Mouse (Mus musculus) WW6 (cell line): ENCODE data around the gene Hspb3.

Source experiments
- DNase-seq: peaks from one replicate; pipeline ENCODE4 v3.0.0-alpha.2; 2013; ENCODE audit warnings: low read depth, low spot score

Hspb3 gene

GRCm38 (mm10) chr13:113663151-113663779 is at the start of gene Hspb3:
Gene Hspb3, minus strand, starts transcription at chr13:113663676.
- no peak for DNase-seq

DNA sequence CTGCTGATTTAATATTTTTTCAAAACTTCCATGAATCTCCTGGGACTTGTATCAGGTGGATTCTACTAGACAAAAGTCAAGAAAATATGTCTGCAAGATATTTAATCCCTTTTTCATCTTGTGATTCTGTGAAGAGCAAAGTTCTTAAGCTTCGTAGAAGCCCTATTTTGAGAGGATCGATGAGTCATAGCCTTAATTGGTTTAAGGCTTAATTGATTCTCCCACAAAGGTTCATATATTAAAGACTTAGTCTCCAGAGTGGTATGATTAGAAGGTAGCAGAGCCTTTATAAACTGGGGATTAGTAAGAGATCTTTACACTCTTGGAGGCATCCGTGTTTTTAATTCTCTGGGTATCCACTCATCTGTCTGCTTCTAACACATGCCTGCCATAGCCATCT is 49.7 kb upstream of the Hspb3 start:
- DNase-seq = no peak

GRCm38 (mm10) chr13:113706183-113706582 is 42.7 kb upstream of the Hspb3 start:
- DNase-seq = no peak

- DNase-seq = no peak
Observed at GRCm38 (mm10) chr13:113701185-113701584, 37.7 kb upstream of the Hspb3 start.

DNA sequence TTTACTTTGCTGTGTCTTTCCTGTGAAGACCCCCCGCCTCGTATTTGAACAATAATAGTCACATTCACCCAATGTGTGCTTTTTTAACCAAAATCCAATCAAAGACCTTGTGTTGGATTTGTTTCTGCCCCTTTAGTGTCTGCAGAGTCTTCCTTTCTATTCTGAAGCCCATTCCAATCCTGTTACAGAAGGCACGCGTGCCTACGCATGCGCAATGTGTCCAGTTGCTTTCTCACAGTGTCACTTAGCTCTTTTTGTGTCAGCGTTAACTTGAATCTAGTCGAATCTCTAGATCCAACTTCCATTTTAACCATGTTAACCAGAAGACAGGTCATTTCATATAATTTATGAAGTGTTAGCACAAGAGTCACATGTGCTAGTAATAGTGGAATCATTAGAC is 36.5 kb upstream of the Hspb3 start:
- no peak for DNase-seq

DNA sequence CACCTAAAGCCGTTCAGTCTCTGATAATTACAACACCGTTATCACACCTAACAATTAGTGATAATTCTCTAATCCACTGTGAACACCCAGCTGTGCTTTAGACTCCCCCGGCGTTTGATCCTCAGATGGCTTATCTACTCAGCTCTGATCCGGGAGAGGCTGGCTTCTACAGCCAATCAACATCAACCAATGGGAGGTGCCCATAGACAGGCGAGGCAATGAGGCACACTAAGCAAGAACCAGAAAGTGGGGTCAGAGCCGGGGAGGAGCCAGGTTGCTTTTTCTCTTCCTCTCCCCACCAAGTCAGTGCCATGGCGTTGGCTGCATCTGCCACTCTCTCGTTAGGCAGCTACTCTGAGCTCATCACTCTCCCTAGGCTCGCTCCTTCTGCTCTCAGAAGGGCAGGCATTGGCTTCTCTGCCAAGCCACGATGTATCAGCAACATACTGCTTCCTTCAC is 36.0 kb upstream of the Hspb3 start:
- no peak for DNase-seq

- DNase-seq = no peak
Observed at GRCm38 (mm10) chr13:113696838-113697321, 33.4 kb upstream of the Hspb3 start.

- peak; percentile 24 for DNase-seq
Observed at GRCm38 (mm10) chr13:113693383-113693782, 29.9 kb upstream of the Hspb3 start.

- no peak for DNase-seq
Observed at GRCm38 (mm10) chr13:113691644-113692043, 28.2 kb upstream of the Hspb3 start.

GRCm38 (mm10) chr13:113689883-113690282 is 26.4 kb upstream of the Hspb3 start:
- no peak for DNase-seq

DNA sequence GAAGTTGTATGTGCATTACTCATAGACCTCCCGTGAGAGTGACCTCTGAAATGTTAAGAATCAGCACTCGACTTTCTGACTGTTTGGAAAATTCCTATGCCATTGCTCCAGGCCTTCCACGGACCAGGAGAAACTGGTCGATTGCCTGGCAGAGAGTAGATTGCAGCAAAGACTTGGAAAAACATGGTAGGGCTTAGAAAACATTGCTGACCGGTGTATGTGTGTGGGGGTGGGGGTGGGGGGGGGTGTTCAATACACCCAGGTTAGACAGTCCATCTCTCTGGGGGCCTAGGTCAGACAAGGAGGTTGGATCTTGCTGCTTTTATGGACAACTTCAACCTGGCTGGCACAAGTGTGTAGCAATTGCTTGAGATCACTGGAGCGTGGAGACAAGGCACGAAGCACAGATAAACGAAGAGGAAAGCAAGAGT is 23.2 kb upstream of the Hspb3 start:
- DNase-seq = no peak

GRCm38 (mm10) chr13:113682821-113683220 is 19.3 kb upstream of the Hspb3 start:
- no peak for DNase-seq

DNA sequence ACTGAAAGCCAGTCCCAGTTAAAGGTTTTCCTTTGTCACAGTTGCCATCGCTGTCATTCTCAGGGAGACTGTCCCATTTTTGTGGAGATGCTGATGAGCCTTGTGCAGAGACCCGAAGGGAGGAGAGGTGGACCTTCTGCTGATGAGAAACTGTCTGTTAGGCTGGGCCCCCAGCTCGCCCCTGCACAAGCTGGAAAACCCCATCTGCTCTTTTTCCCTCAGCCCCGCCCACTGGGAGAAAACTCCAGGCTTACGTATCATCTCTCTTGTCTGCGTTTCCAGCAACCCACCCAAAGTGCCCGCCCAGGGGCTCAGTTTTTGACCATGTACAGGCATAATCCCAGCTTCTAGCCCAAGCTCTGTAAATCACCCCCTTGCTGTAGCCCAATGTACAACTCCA is 17.2 kb upstream of the Hspb3 start:
- DNase-seq = no peak

- DNase-seq = peak; percentile 33
Observed at GRCm38 (mm10) chr13:113669459-113670077, 6.1 kb upstream of the Hspb3 start.

DNA sequence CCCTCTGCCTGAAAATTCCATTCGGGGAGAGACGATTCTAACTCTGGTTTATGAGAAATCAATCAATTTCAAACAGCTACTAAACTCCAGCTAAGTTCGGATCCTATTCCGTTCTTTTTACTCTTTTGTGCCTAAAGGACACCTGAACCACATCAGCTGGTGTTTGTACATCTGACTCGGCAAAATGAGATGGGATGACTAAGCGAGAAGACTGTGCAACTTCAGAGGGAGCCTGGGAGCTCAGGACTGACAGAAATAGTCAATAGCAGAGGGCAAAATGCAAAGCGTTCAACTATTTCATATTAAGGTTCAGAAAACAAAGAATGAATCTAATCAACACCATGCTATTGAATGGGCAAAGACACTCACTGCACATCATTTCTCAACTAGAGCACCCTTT is 407 bp upstream of the Hspb3 start:
- no peak for DNase-seq

- no peak for DNase-seq
Observed at GRCm38 (mm10) chr13:113661826-113662271, 1.6 kb downstream of the Hspb3 start.

GRCm38 (mm10) chr13:113660576-113661310 is 2.7 kb downstream of the Hspb3 start:
- no peak for DNase-seq

GRCm38 (mm10) chr13:113657204-113657603 is 6.3 kb downstream of the Hspb3 start:
- no peak for DNase-seq

DNA sequence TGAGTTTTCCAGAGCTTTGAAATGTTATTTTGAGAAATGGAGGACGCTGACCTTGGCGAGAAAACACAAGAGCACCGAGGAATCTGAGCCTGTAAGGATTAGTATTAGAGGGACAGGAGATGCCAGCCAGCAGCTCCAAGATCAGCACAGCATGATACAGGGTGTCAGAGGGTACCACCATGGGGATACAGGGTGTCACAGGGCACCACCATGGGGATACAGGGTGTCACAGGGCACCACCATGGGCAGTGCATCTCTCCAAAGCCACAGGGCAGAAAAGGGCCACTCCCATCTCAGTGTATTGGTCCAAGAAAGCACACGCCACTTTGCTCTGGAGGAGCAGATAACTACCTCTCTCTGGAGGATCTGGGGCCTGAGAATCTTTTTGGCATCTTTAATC is 6.8 kb downstream of the Hspb3 start:
- DNase-seq = no peak

DNA sequence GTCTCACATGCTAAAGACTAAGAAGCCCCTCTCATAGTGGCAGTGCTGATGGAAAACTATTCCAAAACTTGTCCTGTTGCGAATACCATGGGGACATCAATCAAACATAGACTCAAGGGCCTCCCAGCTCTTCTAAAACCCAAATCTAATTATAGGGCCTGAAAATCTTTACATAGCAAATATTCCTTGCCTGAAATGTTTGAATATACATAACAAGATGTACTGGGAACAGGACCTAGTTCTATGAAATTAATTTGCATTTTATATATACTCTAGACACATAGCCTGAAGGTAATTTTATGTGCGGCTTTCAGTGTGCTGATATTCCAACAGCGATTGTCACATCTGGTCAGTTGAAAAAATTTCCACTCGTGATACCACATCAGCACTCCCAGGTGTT is 8.0 kb downstream of the Hspb3 start:
- DNase-seq = no peak

DNA sequence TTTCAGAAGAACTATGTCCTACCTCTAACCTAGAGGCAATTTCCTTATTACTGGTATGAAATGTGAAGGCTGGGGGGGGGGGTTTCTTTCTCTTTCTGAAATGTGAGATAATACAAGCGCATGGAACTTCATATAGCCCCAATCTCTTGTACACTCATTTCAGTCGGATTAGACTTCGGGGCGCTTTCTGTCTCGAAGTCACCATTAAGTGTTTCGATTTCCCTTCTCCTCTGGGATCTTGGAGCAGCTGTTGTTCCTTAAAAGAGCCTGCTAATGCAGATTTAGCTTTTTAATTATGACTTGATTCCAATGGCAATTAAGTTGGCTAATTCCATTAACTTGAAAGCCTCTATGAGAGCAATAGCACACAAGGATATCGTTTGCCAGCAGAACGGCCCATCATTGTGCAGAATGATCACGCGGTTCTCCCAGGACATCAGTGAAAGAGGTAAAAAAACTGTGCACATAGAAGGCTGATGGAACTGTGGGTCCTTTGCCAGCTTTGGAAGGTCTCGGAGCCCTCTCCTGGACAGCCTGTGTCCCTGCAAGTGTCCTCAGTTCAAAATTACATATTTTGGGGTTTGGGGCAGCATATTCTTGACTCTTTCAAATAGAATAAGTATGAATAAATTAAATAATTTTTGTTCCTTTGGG is 22.4 kb downstream of the Hspb3 start:
- DNase-seq = no peak

GRCm38 (mm10) chr13:113638914-113639313 is 24.6 kb downstream of the Hspb3 start:
- DNase-seq = no peak
